Mouse (Mus musculus) heart, embryonic 14.5 days (tissue): Measurements from ENCODE around the gene Calcoco1. TPM values are rescaled to one million over a fixed set of nuclear protein-coding genes. Genes with fewer than 3 reads are reported as not detected.
A peak's percentile ranks its signal among the peaks of the same experiment; 100 is the strongest.

Experiments
- ATAC-seq: fragments of 200-750 bp; cut with Nextera tagmentation; 2 replicates; pipeline ENCODE4 v1.8.0; 2017; ENCODE audit warnings: low read depth, moderate TSS enrichment; ENCODE audit not compliant: insufficient number of reproducible peaks, insufficient read depth, low FRiP score
- H3K27ac ChIP-seq, 2 experiments: fragments of 200-500 bp in 1 of 2; fragments of 300-500 bp in 1 of 2; sonication (generic) in 1 of 2; replicated peaks in 1 of 2; 2 replicates each; pipeline ENCODE4 v1.5.1; 2012 to 2014; ENCODE audit warnings: low read depth in 2 of 2, low read length in 2 of 2, control low read depth in 1 of 2, mild to moderate bottlenecking in 1 of 2, mixed read lengths in 1 of 2; ENCODE audit not compliant: control insufficient read depth in 1 of 2, insufficient read depth in 1 of 2
- H3K27me3 ChIP-seq: fragments of 300-500 bp; sonication (generic); 2 replicates; pipeline ENCODE4 v1.6.1; 2014; ENCODE audit warnings: mild to moderate bottlenecking, low read length, control low read depth; ENCODE audit not compliant: control insufficient read depth, insufficient read depth
- H3K36me3 ChIP-seq: fragments of 300-500 bp; sonication (generic); 2 replicates; pipeline ENCODE4 v1.6.1; 2014; ENCODE audit warnings: mild to moderate bottlenecking, control low read depth, low read length, mixed read lengths; ENCODE audit not compliant: control insufficient read depth, insufficient read depth
- H3K4me1 ChIP-seq, 2 experiments: fragments of 200-500 bp in 1 of 2; fragments of 300-500 bp in 1 of 2; sonication (generic) in 1 of 2; 2 replicates each; pipeline ENCODE4 v1.6.1; 2012 to 2014; ENCODE audit warnings: low read length in 2 of 2, control low read depth in 1 of 2, mixed read lengths in 1 of 2; ENCODE audit not compliant: control insufficient read depth in 2 of 2, insufficient read depth in 2 of 2
- H3K4me2 ChIP-seq: fragments of 300-500 bp; sonication (generic); 2 replicates; pipeline ENCODE4 v1.6.1; 2014; ENCODE audit warnings: mild to moderate bottlenecking, low read length
- H3K4me3 ChIP-seq, 2 experiments: fragments of 200-500 bp in 1 of 2; fragments of 300-500 bp in 1 of 2; sonication (generic) in 1 of 2; 2 replicates each; pipeline ENCODE4 v1.5.1; 2012 to 2014; ENCODE audit warnings: low read length in 2 of 2, mild to moderate bottlenecking in 2 of 2, control low read depth in 1 of 2, low read depth in 1 of 2, moderate library complexity in 1 of 2; ENCODE audit not compliant: control insufficient read depth in 1 of 2, insufficient read depth in 1 of 2
- H3K9ac ChIP-seq: fragments of 300-500 bp; sonication (generic); 2 replicates; pipeline ENCODE4 v1.6.1; 2014; ENCODE audit warnings: mild to moderate bottlenecking, low read length
- H3K9me3 ChIP-seq: fragments of 300-500 bp; sonication (generic); 2 replicates; pipeline ENCODE4 v1.6.1; 2016; ENCODE audit warnings: low read length, control low read depth; ENCODE audit not compliant: control insufficient read depth
- WGBS: fragments of 180-500 bp; shearing (Covaris S2); extraction: QIAGEN DNeasy Blood & Tissue Kit; methylation state at CpG from one replicate; pipeline ENCODE4 v1.1.7; 2014; 5-methylcytosine and 5-hydroxymethylcytosine counted together
- polyA plus RNA-seq: library from polyadenylated mRNA; unstranded; fragments of >200 nt; fragmentation: Nextera tagmentation; extraction: Ambion mirVana; gene quantifications from 2 replicates; pipeline ENCODE4 v1.2.1, GENCODE M21; 2014

Calcoco1 gene
- polyA plus RNA-seq, 1 experiment from 2014 or later: 66.5 TPM

DNA sequence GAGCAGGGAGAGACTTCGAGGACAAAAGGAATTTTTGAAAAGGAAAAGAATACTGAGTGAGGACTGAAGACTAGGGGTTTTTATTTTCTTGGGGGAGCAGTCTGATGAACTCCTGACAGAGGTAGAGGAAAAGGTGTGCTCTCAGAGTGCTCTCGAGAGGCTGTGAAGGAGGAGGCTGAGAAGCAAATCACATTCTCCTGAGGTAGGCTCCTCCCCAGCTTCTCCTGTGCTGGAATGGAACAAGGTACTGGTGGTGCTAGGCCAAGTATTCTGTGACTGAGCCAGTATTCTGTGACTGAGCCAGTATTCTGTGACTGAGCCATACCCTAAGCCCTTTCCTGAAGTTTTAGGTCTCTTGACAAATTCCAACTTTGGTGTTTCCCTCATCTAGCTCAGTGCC, 6.0 kb upstream of the Calcoco1 start:
- Histone ChIP-seq H3K9me3 (no peaks in the 10 kb centered on the region), H3K4me3 (no peak overlapping the region), H3K36me3 (no peaks in the 10 kb centered on the region), H3K4me2 (no peak overlapping the region), H3K27me3 (peaks cover 2% of the 10 kb centered on the region; the same call in 1 of the 2 replicates), H3K4me1 (peaks cover under 1 to 1% of the 10 kb centered on the region in 2 experiments; a peak in 1 of 4 replicates), H3K9ac (no peak overlapping the region), H3K27ac (no peak overlapping the region)
- WGBS: 53% methylated on average over 2 of the region's 2 CpGs
- no peak for ATAC-seq

GRCm38 (mm10) chr15:102723358-102724135, 1.6 kb upstream of the Calcoco1 start:
- Histone ChIP-seq H3K27ac (0 out of 4 replicates have a peak overlapping the region, but pooled peaks of 1 of the 2 experiments have one; percentile 93), H3K4me3 (no peak overlapping the region), H3K4me2 (no peak overlapping the region), H3K4me1 (peaks cover 8 to 11% of the 10 kb centered on the region in 2 experiments; a peak in 3 of 4 replicates), H3K27me3 (no peaks in the 10 kb centered on the region), H3K9ac (no peak overlapping the region), H3K36me3 (peaks cover 12% of the 10 kb centered on the region), H3K9me3 (no peaks in the 10 kb centered on the region)
- 79% methylated on average over 10 of the region's 10 CpGs for WGBS
- ATAC-seq: no peak

GRCm38 (mm10) chr15:102722500-102722931, 538 bp upstream of the Calcoco1 start:
- H3K9ac ChIP-seq: 0 out of 2 replicates have a peak overlapping the region, but pooled peaks have one; percentile 42
- H3K4me1 ChIP-seq: peaks cover 8 to 11% of the 10 kb centered on the region in 2 experiments; a peak in 3 of 4 replicates
- H3K4me2 ChIP-seq: peak overlapping the region; percentile 63
- H3K27ac ChIP-seq: peak overlapping the region; percentile 93 to 94
- no peaks in the 10 kb centered on the region for H3K9me3 ChIP-seq
- H3K36me3 ChIP-seq: peaks cover 23% of the 10 kb centered on the region
- H3K27me3 ChIP-seq: no peaks in the 10 kb centered on the region
- ATAC-seq: peak; percentile 57
- peak overlapping the region; percentile 40 to 78 for H3K4me3 ChIP-seq
- 28% methylated on average over 4 of the region's 4 CpGs for WGBS

- H3K9ac ChIP-seq: peak overlapping the region; percentile 87
- peak; percentile 5; the same call in 1 of the 2 replicates for ATAC-seq
- H3K27ac ChIP-seq: peak overlapping the region; percentile 43 to 59; a peak in 3 of 4 replicates
- 18% methylated on average over 14 of the region's 14 CpGs for WGBS
- H3K9me3 ChIP-seq: no peaks in the 10 kb centered on the region
- peaks cover 35% of the 10 kb centered on the region for H3K36me3 ChIP-seq
- H3K4me2 ChIP-seq: peak overlapping the region; percentile 85
- H3K27me3 ChIP-seq: no peaks in the 10 kb centered on the region
- peaks cover 10 to 16% of the 10 kb centered on the region in 2 experiments for H3K4me1 ChIP-seq
- peak overlapping the region; percentile 78 to 97 for H3K4me3 ChIP-seq
These were observed 721 bp downstream of the Calcoco1 start for GRCm38 (mm10) chr15:102721016-102721898.

DNA sequence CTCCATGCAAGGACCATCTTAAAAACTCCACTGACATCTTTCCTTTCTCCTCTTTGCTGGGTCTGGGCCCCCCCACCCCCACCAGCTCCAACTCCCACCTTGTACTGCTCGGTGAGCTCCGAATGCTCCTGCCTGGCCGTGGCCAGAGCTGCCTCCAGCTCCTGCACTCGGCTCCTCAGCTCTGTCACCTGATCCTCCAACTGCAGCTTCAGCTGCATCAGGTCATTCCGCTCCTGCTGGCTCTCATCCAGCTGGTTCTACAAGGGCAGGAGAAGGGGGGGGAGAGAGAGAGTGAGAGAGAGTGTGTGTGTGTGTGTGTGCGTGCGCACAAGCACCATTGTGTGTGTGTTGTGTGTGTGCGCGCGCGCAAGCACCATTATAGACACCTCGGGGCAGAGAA, 5.8 kb downstream of the Calcoco1 start:
- ATAC-seq: peak; percentile 68; the same call in 1 of the 2 replicates
- Histone ChIP-seq H3K36me3 (peaks cover 86% of the 10 kb centered on the region), H3K27ac (peak overlapping the region in 1 of 2 experiments; percentile 24; a peak in 1 of 4 replicates), H3K4me1 (peaks cover 7 to 15% of the 10 kb centered on the region in 2 experiments; a peak in 3 of 4 replicates), H3K4me2 (no peak overlapping the region), H3K27me3 (no peaks in the 10 kb centered on the region), H3K9ac (no peak overlapping the region), H3K4me3 (no peak overlapping the region), H3K9me3 (no peaks in the 10 kb centered on the region)
- WGBS: 50% methylated on average over 12 of the region's 12 CpGs

DNA sequence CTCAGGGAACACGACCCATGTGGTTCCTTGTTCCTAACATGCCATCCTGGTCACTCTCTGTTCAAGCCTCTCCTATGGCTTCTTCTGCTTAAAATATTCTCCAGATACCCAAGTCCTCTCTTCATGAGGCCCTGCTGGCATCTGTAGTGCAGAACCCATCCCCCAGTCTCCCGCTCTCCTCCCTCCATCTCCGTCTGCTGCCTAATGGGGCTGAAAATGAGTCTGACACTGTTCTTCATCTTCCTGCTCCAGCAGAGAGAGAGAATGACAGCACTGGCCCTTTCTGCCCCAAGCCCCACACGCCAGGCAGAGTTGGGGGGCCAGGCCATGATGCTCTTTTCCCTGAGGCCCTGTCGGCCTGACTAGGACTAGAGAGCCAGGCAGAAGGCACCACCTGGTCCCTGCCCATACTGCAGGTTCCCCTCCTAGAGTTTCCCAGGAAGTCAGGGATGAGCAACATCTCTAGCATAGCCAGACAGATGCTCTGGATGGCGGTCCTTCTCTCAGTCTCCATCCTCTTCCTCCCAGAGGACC, 14.2 kb downstream of the Calcoco1 start:
- no peak overlapping the region for H3K4me3 ChIP-seq
- WGBS: 66% methylated on average over 6 of the region's 6 CpGs
- H3K4me1 ChIP-seq: no peaks in the 10 kb centered on the region
- ATAC-seq: no peak
- H3K9ac ChIP-seq: no peak overlapping the region
- peaks cover 68% of the 10 kb centered on the region for H3K36me3 ChIP-seq
- H3K27me3 ChIP-seq: no peaks in the 10 kb centered on the region
- no peak overlapping the region for H3K27ac ChIP-seq
- no peaks in the 10 kb centered on the region for H3K9me3 ChIP-seq
- no peak overlapping the region for H3K4me2 ChIP-seq

DNA sequence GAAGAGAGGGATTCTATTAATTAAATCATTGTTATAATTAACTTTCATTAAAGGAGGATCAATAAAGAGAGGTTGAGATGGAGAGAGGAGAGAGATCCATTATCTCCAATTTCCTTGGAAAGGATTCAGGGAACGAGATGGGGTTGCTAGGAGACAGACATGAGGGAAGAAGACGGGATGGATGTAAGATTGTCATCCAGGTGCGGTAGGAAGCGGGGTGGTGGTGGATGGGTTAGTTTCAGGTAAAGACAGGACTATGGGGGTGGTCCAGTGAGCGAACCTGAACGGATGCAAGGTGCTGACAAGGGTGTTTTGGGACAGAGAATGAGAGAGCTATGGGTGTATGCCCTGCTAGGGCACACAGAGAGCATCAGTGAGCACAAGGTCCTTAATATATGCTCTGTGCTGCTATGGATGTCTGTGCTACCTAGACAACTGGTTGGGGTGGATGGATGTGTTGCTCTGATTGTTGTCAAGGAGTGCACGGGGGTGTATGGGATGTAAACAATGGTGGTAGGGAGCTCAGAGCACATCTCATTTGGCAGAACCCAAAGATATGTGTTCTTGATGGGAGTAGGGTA, 16.0 kb downstream of the Calcoco1 start:
- Histone ChIP-seq H3K27ac (no peak overlapping the region), H3K4me3 (no peak overlapping the region), H3K9ac (no peak overlapping the region), H3K36me3 (peaks cover 50% of the 10 kb centered on the region), H3K4me2 (no peak overlapping the region), H3K4me1 (no peaks in the 10 kb centered on the region), H3K9me3 (no peaks in the 10 kb centered on the region), H3K27me3 (no peaks in the 10 kb centered on the region)
- no peak for ATAC-seq
- WGBS: 69% methylated on average over 7 of the region's 7 CpGs
